ENCODE assay signal across 8 mouse cellular contexts in genomic region chr8:126735488-126736440, GRCm38 (mm10).
DNase-seq lines count a peak whose midpoint lies in the region; ATAC-seq and TF ChIP-seq lines count a peak whose summit lies in the region.

No protein-coding gene starts in this region.

- WGBS in kidney, embryonic 14.5 days, result 12% methylated on average over 25 of the region's 25 CpGs
- WGBS in limb, embryonic 14.5 days, result 20% methylated on average over 24 of the region's 25 CpGs
- WGBS in midbrain, embryonic 16.5 days, result 35% methylated on average over 25 of the region's 25 CpGs

- peak; percentile 70 for ATAC-seq in kidney, embryonic 14.5 days (ENCODE audit: low FRiP score, low TSS enrichment)
- ATAC-seq in limb, embryonic 14.5 days (ENCODE audit: low FRiP score, low read depth), result peak; percentile 72
- ATAC-seq in midbrain, embryonic 16.5 days, result peak; percentile 74

- H3K4me1 ChIP-seq in kidney, embryonic 14.5 days (ENCODE audit: control insufficient read depth, insufficient read depth, low read length), result peaks cover 40% of the 10 kb centered on the region
- peaks cover 47% of the 10 kb centered on the region for H3K4me1 ChIP-seq in limb, embryonic 14.5 days (ENCODE audit: control insufficient read depth, insufficient read depth, low read length)
- peaks cover 31% of the 10 kb centered on the region for H3K4me1 ChIP-seq in midbrain, embryonic 16.5 days (ENCODE audit: control insufficient read depth, insufficient read depth, low read length)

- H3K4me2 ChIP-seq in kidney, embryonic 14.5 days (replicated peaks; ENCODE audit: low read depth, low read length), result peak overlapping the region; percentile 13; the same call in 1 of the 2 replicates
- peak overlapping the region; percentile 15; the same call in 1 of the 2 replicates for H3K4me2 ChIP-seq in limb, embryonic 14.5 days (replicated peaks; ENCODE audit: low read depth, low read length, severe bottlenecking)
- no peak overlapping the region; the same call in 1 of the 2 replicates for H3K4me2 ChIP-seq in midbrain, embryonic 16.5 days (ENCODE audit: low read length)

- TF ChIP-seq POLR2A in limb, embryonic 14.5 days (IDR thresholded peaks at IDR 0.05; ENCODE audit: borderline replicate concordance, extremely low read depth, insufficient read depth, insufficient read length), result no peak

- peak overlapping the region; percentile 97 for H3K27ac ChIP-seq in kidney, embryonic 14.5 days (ENCODE audit: low read depth, low read length)
- peak overlapping the region; percentile 90 for H3K27ac ChIP-seq in limb, embryonic 14.5 days (replicated peaks; ENCODE audit: low read depth, low read length)
- peak overlapping the region; percentile 78 for H3K27ac ChIP-seq in midbrain, embryonic 16.5 days (ENCODE audit: low read length)

- H3K4me3 ChIP-seq in kidney, embryonic 14.5 days (ENCODE audit: low read length), result no peak overlapping the region
- no peak overlapping the region for H3K4me3 ChIP-seq in limb, embryonic 14.5 days (replicated peaks; ENCODE audit: low read length)
- H3K4me3 ChIP-seq in midbrain, embryonic 16.5 days (ENCODE audit: low read depth, low read length), result no peak overlapping the region

- no peaks in the 10 kb centered on the region for H3K36me3 ChIP-seq in kidney, embryonic 14.5 days (ENCODE audit: control insufficient read depth, insufficient read depth, low read length)
- H3K36me3 ChIP-seq in limb, embryonic 14.5 days (ENCODE audit: control insufficient read depth, insufficient read depth, low read length), result no peaks in the 10 kb centered on the region
- no peaks in the 10 kb centered on the region for H3K36me3 ChIP-seq in midbrain, embryonic 16.5 days (ENCODE audit: control insufficient read depth, insufficient read depth, low read length)

- no peaks in the 10 kb centered on the region for H3K27me3 ChIP-seq in kidney, embryonic 14.5 days (ENCODE audit: control insufficient read depth, insufficient read depth, low read length)
- no peaks in the 10 kb centered on the region for H3K27me3 ChIP-seq in limb, embryonic 14.5 days (ENCODE audit: control insufficient read depth, insufficient read depth, low read length)
- H3K27me3 ChIP-seq in midbrain, embryonic 16.5 days (ENCODE audit: control insufficient read depth, insufficient read depth, low read depth, low read length), result no peaks in the 10 kb centered on the region

- DNase-seq in brain, embryonic 18.5 days (ENCODE audit: low read depth, low spot score), result peak; percentile 55
- DNase-seq in fat pad, adult 2 months (ENCODE audit: extremely low read depth, low read depth, low spot score), result peak; percentile 84
- peak; percentile 98 to 99 for DNase-seq in heart, adult 9 months (ENCODE audit: low spot score in 2 of 2)
- DNase-seq in limb, embryonic 14.5 days (ENCODE audit: low spot score), result peak; percentile 93
- DNase-seq in spleen, postnatal 4 days (ENCODE audit: low spot score in 2 of 2), result peak; percentile 46 to 70
- DNase-seq in thymus, postnatal 10 days (ENCODE audit: low spot score in 2 of 2), result no peak

- H3K9me3 ChIP-seq in kidney, embryonic 14.5 days (ENCODE audit: control insufficient read depth, low read length), result no peaks in the 10 kb centered on the region
- no peaks in the 10 kb centered on the region for H3K9me3 ChIP-seq in limb, embryonic 14.5 days (ENCODE audit: control insufficient read depth, low read length)
- H3K9me3 ChIP-seq in midbrain, embryonic 16.5 days (replicated peaks; ENCODE audit: control insufficient read depth, low read length, poor library complexity, severe bottlenecking), result no peaks in the 10 kb centered on the region

- H3K9ac ChIP-seq in kidney, embryonic 14.5 days (ENCODE audit: low read depth, low read length), result peak overlapping the region; percentile 2
- peak overlapping the region; percentile 28; the same call in 1 of the 2 replicates for H3K9ac ChIP-seq in limb, embryonic 14.5 days (ENCODE audit: low read depth, low read length, severe bottlenecking)
- peak overlapping the region; percentile 23; the same call in 1 of the 2 replicates for H3K9ac ChIP-seq in midbrain, embryonic 16.5 days (ENCODE audit: low read depth, low read length)

Comparison
In these comparisons a context has a peak if more than half of its experiments do, and no peak if none do; other contexts are left out.
1. DNase-seq: peak in brain, embryonic 18.5 days (single experiment), fat pad, adult 2 months (single experiment), heart, adult 9 months (2 of 2), limb, embryonic 14.5 days (single experiment) and spleen, postnatal 4 days (2 of 2); none in thymus, postnatal 10 days (0 of 2).
2. Peak in every context shown above with its lines, with median percentiles within 50 percentile points of each other: ATAC-seq, H3K27ac ChIP-seq and H3K9ac ChIP-seq.